Mouse (Mus musculus) spleen, adult 18-20 months (tissue): ENCODE results near the gene N4bp2.

Experiments used
- DNase-seq, 2 experiments: peaks; one replicate each; pipeline ENCODE4 v3.0.0; 2022; ENCODE audit warnings: mixed read lengths in 2 of 2

Gene N4bp2

DNA sequence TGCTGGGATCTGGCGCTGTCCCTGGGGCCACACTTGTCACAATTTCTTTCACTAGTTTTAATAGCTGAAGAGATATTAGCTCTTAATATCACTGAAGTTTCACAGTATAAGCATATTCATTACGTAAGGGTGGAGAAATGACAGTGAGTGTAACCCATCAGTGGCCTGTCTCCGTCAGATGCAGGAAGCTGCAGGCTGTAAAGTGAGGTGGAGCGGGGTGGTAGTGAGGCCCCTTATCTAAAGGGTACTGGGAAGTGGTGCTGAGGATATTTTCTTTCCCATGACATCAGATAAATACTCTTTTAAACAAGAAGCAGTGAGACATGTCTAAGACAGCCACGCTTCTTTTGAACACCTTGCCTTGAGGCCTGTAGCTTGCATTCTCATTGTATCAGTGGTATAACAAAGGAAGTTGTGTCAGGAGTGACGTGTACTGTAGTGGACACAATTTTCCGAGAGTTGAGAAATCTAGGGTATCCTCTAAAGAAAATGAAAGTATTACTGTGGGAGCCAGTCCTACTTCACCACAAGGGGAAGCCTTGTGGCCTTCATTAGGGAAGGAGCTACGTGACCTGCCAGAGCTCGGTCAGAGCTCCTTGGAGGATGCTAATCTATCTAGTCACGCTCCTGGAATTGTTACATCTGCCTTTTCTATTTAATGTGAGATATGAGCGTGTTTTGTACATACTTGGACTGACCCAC, 68.7 kb downstream of the N4bp2 start:
- DNase-seq, result no peak

DNA sequence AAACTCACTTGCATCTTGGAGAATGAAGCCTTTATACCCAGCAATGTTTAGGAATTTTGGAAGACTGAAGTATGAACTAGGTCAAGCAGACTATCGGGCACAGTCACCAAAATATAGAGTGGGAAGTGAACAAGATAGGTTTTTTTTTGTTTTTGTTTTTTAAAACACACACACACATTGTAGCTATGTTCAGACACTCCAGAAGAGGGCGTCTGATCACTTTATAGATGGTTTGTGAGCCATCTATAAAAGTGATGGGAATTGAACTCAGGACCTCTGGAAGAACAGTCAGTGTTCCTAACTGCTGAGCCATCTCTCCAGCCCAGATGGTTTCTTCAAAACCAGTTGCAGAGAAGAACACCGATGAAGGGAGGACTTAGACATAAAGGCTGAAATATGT, 69.8 kb downstream of the N4bp2 start:
- no peak for DNase-seq

DNA sequence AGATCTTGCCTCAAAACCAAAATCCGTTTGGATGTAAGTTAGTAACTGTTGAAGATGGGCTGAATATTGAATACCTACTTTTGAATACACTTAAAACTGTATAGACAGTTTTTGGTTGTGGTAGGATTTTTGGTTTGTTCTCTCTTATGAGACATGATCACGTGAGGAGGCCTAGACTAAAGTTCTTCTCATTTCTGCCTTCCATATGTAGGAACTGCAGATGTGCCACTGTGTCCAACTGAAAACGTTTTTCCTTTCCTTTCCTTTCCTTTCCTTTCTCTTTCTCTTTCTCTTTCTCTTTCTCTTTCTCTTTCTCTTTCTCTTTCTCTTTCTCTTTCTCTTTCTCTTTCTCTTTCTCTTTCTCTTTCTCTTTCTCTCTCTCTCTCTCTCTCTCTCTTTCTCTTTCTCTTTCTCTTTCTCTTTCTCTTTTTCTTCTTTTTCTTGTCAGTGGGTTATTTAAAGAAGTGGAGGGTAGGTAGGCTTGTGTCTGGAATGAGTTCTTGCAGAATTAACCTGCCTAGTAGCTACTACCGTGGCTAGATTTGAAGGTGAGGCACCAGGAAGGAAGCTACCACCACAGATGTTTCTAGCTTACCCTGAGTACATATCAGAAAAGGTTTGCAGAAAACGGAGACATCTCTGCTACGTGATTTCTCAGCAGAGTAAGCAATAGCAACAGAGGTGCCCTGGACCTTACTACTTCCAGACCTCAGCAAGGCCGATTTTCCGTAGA, 70.6 kb downstream of the N4bp2 start:
- DNase-seq, result no peak

DNA sequence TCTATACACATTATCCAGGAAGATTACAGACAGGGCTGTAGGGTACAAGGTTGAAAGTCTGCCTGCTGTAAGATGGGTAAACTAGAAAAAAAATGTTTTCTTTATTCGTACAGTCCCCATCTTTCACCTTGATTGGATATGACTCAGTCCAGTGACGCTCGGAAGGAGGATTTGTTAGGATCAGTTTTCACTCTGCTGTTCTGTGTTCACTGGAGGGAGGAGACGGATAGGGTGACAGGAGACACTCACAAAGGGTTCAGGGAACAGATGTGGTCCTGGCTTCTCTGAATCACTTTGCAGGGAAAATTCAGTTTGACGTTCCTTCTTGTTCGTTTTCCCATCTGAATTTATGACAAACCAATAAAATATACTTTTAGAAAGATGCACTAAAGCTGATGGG, 74.7 kb downstream of the N4bp2 start:
- DNase-seq, result no peak

DNA sequence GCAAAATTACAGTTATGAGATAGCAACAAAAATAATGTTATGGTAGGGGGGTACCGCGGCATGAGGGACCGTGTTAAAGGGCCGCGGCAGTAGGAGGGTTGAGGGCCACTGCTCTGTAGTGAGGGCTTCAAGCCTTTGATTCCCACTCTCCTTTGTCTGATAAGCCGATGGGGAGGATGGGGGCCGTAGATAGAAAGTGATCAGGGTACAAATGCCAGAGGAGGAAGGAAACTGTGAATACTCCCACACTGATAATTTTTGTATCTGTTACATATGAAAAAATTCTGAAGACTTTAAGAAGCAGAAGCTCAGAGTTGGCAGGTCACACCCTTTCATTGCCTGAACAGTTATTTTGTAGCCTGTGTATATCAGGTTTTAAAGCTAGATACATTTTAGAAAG, 79.6 kb downstream of the N4bp2 start:
- DNase-seq, result no peak

DNA sequence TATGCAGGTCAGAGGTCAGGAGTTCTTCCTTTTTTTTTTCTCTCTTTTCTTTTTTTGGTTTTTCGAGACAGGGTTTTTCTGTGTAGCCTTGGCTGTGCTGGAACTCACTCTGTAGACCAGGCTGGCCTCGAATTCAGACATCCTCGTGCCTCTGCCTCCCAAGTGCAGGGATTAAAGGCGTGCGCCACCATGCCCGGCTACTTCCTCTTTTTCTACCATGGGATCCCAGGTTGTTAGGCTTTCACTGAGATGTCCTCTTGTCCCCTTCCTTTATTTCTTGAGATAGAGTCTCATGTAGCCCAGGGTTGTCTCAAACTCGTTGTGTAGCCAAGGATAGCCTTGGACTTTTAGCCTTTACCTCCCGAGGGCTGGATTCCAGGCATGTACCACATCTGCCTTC, 83.2 kb downstream of the N4bp2 start:
- DNase-seq, result no peak

DNA sequence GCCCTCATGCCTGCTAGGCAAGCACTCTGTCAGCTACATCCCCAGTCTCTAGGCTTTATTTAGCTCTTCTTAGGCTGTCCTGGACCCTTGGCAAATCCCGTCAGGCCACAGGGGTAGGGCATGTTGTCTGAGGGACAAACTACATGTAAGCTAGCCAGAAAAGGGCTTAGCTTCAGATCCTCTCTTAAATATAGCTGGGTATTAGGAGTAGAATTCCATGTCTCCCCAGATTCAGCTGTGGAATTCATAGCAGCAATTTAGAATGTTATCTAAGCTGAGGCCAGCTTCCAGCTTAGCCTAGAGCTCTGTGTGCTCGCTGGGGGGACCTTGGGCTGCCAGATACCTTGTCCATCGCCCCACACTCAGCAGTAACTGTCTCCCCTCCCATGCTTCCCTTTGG, 83.6 kb downstream of the N4bp2 start:
- DNase-seq, result no peak

DNA sequence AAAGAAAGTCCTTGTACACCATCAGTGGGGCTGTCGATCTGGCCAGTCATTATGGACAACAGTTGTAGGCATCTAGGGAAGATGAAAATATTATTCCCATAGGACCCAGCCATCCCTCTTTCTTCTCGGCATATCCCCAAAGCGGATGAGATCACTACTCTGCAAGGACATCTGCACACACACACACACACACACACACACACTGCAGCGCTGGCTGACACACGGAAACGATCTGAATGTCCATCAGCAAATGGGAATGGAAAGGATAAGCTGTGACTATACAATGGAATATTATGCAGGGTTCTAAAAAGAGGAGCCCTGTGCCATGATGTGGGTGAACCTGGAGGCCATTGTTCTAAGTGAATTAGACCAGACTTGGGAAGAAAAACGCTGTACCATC, 84.3 kb downstream of the N4bp2 start:
- no peak for DNase-seq

DNA sequence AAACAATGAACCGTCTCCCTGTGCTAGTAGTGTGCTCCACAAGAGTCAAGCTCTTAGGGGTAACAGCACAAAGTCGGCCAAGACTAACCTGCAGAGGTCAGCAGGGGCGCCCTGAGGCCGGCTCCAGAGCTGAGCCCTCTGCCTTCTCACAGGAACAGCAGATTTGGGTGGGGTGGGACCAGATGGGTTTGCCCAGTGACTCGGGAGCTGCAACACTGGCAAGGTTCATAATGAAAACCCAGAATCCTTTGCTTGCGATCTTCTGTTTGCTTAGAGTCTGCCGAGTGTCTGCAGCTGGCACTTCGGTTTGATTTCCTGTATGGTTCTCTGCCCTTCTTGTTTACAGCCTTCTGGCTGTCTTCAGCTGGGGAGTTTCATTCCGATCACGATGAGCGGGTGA, 87.4 kb downstream of the N4bp2 start:
- DNase-seq, result peak; percentile 50 to 51

DNA sequence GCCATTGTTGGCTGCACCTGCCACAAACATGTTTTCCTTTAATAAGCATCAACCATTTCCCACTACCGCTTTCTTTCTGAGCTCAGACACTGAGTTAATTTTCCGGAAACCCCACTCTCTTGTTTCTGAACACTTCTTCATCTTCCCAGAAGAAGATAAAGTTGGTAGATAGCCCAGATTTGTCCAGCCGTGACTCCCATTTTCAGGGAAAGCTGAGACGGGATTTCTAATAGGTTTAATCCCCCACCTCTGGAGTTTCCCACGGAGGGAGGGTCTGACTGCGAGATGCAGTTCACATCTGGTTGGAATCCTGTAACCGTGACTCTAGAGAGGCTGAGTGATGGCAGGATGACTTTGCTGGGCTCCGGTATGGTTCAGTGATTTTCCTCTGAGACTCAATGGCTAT, 91.5 kb downstream of the N4bp2 start:
- peak in 1 of 2 experiments; percentile 30 for DNase-seq

DNA sequence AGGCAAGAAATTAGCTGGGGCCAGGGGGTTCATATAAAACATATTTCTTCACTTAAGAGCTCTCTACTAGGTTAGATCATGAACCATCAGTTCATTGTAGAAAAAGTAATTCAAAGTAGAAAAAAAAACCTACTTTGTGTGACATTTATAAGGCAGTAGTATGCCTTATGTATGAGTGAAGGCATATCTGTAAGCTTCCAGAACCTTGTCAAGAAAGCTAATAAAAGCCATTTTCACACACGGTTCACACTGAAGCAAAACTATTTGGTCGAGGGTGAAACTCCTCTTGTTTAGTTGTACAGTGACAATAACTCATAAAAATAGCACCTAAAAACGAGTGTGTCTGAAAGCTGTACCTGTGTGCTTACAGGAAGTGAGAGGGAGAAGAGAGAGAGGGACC, 92.2 kb downstream of the N4bp2 start:
- DNase-seq, result no peak

DNA sequence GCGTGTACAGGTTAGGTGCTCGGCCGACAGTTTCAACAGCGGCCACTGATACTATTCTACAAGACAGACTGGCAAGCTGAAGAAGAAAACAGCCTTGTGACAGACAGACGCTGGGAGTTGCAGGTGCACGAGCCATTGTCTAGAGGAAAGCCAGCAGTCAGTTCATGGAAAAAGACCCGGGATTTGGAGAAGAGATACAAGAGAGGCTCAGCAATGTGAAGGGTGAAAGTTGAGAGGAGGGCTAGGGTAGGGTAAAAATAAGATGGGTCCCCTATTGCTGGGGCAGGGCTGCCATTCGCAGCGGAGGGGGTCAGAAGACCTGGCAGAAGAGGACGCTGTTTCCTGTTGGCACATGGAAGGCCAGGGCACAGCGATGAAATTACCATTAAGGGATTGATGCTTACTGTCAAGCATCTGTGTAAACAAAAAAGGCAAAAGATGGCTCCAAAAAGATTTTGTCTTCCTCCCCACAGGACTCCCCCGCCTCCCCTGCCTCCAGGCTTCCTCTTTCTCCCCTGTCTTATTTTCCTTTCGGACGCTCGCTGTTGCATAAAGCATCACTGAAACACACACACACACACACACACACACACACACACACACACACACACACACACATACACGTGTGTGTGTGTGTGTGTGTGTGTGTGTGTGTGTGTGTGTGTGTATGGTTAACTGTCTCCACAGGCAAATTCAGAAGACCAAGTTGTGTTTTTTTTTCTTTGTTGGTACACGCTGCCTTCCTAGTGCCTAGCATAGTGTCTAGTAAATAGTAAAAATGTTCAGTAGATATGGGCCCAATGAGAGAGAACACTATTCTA, 93.5 kb downstream of the N4bp2 start:
- no peak for DNase-seq

DNA sequence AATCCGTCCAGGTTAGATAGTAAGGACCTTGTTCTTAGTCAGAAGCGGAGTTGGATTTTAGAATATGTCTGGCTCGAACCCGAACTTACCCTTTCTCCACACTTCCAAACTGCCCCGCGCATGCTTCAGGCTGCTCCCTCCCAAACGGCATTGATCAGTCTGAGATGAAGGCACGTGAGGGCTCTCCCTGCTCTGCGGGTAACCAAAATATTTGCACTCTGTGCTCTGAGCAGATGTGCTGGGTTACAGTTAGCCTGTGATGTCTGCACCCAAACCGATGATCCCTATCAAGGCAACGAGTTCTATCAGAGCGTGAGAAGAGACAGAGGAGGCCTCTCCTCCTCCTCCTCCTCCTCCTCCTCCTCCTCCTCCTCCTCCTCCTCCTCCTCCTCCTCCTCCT, 94.6 kb downstream of the N4bp2 start:
- DNase-seq, result peak in 1 of 2 experiments; percentile 22

DNA sequence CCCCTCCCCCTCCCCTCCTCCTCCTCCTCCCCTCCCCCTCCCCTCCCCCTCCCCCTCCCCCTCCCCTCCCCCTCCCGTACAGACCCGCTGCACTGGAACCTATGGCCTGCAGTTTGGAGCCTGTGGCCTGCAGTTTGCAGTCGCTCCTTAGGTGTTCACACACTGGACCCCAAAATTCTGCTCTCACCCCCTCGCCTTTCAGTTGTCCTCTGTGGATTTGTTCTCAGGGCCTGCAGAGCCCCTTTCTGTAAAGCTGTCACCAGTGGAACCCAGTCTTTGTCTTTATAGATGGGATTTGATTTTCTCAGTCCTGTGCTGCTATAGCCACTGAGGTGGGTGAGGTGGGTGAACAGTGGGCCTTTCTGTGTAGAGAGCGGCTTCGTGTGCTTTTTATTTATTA, 95.0 kb downstream of the N4bp2 start:
- DNase-seq, result no peak

DNA sequence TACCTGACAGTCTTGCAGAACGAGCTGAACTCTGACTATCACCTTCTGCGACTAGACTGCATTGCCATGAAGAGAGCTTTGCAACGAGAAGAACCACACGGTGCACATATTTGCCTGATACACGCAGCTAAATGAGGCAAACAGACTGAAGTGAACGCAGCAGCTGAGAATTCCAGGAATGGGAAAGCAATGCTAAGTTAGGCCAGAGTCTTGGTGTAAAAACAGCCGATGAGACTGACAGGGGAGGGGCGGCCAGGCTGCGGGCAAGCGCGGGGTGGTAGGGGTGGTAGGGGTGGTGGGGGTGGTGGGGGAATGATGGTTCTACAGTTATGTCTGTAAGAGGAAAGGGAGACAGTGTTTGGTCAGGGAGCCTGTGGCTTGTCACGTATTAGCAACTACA, 95.6 kb downstream of the N4bp2 start:
- DNase-seq, result no peak

DNA sequence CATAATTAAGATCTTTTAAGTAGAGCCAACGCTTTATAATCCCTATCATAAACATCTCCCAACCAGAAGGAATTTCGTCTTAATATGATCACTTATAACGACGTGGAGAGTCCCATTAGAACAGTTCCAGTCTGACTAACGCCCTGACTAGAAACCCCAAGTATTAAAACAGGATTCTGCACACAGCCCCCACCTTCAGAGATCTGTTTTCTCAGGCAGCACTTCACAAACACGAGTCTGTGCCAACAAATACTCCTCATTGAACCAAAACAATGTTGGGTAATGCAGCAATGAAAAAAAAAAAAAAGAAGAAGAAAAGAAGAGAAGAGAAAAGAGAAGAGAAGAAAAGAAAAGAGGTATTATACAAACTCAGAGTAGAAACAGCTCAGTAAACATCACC, 96.1 kb downstream of the N4bp2 start:
- no peak for DNase-seq

DNA sequence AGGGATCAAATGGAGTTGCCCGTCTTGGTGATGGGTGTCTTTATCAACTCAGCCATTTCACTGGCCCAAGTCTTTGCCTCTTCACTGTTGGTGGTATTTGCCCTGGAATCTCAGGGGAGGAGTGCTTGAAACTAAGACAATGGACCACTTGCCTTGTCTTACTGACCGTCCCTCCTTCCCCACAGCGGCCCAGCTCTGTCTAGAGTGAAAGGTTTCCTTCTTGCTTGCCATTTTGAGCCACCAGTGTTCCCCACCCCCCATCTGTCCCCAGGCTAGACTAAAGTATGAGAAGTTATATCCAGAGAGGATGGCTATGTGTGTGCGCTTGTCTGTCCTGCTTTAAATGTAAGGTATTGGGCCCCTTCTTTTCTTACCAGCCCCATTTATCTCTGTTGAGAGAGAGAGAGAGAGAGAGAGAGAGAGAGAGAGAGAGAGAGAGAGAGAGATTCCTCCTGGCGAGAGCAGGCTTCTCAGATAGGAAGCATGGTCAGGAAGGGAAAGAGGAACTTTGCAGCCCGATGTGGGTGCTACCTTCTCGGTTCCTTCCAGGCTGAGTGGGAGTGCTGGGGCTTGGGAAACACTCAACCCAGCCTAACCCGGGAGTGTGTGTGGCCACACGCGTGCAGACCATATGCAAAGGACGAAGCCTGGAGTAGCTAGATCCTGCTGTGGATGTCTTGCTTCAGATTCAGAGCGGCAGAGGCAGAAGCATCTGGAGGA, 97.1 kb downstream of the N4bp2 start:
- peak in 1 of 2 experiments; percentile 31 for DNase-seq

DNA sequence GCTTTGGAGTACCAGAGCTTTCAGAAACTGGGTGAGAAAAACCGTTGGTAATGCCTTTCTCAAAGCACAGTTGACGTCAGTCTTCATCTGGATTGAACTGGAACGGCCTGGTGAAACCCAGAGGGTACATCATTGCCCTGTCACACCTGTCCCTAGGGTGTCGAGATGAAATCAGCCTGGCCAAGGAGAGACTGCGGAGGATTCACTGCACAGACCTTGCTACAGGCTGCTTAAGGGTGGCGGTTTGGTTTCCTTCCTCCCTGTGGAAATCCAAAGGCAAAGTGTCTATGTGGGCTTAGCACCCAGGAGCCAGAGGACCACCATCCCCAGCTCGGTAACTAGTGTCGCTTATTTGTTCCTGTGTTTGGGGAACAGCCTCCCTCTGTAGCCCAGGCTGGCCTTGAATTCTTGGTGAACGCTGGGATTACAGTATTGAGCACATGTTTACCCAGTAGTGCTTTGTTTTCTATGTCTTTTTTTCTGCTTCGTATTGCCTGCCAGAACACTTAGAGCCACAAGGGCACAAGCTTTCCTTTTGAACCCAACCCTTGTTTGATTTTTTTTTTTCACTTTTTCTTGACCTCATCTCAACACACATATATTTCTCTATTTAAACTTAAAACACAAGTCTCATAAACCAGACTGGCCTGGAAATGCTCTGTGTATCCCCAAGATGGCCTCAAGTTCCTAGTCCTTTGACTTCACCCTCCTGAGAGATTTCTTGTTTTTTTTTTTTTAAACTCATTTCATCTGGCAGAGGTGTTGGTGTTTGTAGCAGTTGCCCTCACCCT, 98.0 kb downstream of the N4bp2 start, which contains the start of gene Rhoh:
Rhoh (plus strand) TSS at position 60 of the 791 bp plus-strand sequence.
- no peak for DNase-seq

DNA sequence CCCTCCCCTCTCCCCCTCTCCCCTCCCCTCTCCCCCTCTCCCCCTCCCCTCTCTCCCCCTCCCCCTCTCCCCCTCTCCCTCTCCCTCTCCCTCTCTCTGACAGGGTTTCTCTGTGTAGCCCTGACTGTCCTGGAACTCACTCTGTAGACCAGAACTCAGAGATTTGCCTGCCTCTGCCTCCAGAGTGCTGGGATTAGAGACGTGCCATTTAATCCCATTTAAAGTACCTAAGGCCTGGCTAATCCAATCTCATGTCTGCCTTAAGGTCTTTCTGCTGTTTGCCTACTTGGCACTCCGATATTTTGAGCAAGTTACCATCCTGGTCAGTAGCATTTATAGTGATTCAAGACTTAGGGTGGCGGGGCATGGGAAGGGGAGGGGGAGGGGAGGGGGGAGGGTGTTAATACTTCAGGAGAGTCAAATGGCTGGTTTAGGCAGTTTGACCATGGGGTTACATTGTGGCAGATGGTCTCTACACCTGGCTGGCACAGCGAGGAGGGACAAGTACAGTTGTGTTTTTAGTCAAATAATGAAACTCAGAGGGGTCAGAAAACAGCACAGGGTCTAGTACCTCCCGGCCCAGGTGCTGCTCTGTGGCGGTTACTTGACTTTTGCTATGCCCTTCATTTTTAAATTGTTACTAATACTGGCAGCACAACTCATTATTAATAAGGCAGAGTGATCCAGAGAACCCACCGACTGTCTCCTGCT, 99.1 kb downstream of the N4bp2 start:
- no peak for DNase-seq

DNA sequence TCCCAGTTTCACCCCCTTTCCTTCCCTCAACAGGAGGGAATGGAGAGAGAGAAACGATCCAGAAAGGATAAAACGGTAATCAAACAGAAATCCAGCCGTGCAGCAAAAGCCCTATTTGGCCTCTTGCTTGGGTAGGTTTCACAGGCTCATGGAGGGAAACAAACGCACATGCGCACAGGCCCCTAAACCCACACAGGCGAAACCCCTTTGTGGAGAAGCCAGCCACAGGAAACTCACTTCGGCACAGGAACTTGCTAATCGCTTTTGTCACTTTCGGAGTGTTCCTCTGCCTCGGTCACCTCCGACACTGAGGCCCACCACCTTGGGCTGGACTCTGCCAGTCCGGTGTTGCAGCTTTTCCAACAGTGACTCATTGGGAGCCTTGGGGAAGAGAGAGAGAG, 100.0 kb downstream of the N4bp2 start:
- peak; percentile 79 to 81 for DNase-seq

DNA sequence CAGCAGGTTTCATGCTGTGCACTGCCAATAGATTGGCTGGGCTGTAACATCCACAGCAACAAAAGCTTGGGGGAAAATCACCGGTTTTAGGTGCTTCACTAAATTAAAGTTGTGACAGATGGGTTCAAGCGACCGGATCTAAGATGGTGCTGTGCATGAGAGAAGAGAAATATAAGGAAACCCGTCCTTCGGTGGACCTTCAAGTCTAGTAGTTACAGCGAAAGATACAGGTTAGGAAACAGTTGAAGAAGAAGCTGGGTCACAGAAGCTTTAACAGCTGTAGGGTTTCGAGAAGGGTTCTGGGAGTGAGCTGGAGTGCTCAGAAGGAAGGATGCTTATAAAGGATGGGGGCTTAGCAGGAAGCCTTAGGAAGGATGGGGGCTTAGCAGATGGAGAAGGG, 101.2 kb downstream of the N4bp2 start:
- DNase-seq, result no peak

DNA sequence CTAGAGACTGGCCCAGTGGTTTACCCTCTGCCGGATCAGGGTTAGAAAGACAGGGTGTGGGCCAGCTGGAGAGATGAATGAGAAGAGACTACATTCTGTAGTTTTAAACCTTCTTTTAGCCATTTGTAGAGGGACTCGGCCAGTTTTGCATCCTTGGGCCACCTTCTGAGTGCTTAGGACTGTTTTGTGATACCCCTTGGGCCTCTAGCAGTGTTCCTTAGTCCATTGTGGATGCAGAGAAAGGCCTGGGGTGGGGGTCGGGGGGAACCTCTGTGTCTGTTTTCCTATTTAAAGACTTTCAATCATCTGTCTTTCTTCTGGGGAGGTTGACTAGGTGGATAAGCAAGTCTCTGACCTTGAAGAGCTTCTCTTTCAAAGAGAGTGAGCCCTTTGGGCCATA, 101.6 kb downstream of the N4bp2 start:
- DNase-seq, result no peak
